Mouse (Mus musculus): ENCODE measurements at regions not wholly inside any gene's neighbourhood (a gene's known extent, or its start where the extent isn't known, plus 50 kb on each side); places are given as distances from the start of the nearest gene placed in this dataset.
A peak's percentile ranks its signal among the peaks of the same experiment; 100 is the strongest.

- ATAC-seq (ENCODE audit: low TSS enrichment) = no peak
These were observed 726.8 kb downstream of the Bcl11a start for GRCm38 (mm10) chr11:24804623-24805023.

- no peak for ATAC-seq (ENCODE audit: low TSS enrichment)
These were observed 751.9 kb downstream of the Bcl11a start for GRCm38 (mm10) chr11:24829578-24830401.

GRCm38 (mm10) chr11:24830484-24830883 lies 752.6 kb downstream of the Bcl11a start:
- ATAC-seq (ENCODE audit: low TSS enrichment) = no peak

- ATAC-seq (ENCODE audit: low TSS enrichment) = peak; percentile 82
These were observed 766.2 kb downstream of the Bcl11a start for GRCm38 (mm10) chr11:24843839-24844738.

GRCm38 (mm10) chr11:24856991-24857390 lies 779.1 kb downstream of the Bcl11a start:
- no peak for ATAC-seq (ENCODE audit: low TSS enrichment)

GRCm38 (mm10) chr11:24864637-24865036 lies 786.8 kb downstream of the Bcl11a start:
- no peak for ATAC-seq (ENCODE audit: low TSS enrichment)

GRCm38 (mm10) chr11:24865067-24865796 lies 787.4 kb downstream of the Bcl11a start:
- ATAC-seq (ENCODE audit: low TSS enrichment) = no peak
